In genomic region chr3:57267559-57268173, GRCm38 (mm10) we compare ENCODE assay signal across 8 mouse cellular contexts. TPM values are rescaled to one million over a fixed set of nuclear protein-coding genes. Genes with fewer than 3 reads are reported as not detected.
A peak's percentile ranks its signal among the peaks of the same experiment; 100 is the strongest.
DNase-seq lines count a peak whose midpoint lies in the region; ATAC-seq and TF ChIP-seq lines count a peak whose summit lies in the region.

No protein-coding gene starts in this region.

- WGBS in forebrain, postnatal 0 days: 35% methylated on average over 6 of the region's 6 CpGs
- 33% methylated on average over 6 of the region's 6 CpGs for WGBS in kidney, adult 2 months
- WGBS in liver, embryonic 12.5 days (ENCODE audit: insufficient replicate concordance): 28% methylated on average over 6 of the region's 6 CpGs
- 30% methylated on average over 6 of the region's 6 CpGs for WGBS in olfactory bulb, adult 2 months

- DNase-seq in left cerebral cortex, adult 18-20 months (ENCODE audit: low spot score in 2 of 2): peak; percentile 50 to 66
- DNase-seq in left cerebral cortex, adult 8-10 months (ENCODE audit: low spot score in 2 of 2): no peak
- DNase-seq in c-Kit-positive CD71-negative TER-119-negative erythroid progenitor cells, embryonic 14.5 days (ENCODE audit: low read depth): peak; percentile 13
- DNase-seq in forebrain, postnatal 0 days: peak; percentile 77
- peak; percentile 45 for DNase-seq in kidney, adult 2 months

- no peak overlapping the region for H3K4me3 ChIP-seq in forebrain, postnatal 0 days (ENCODE audit: low read depth, low read length)
- no peak overlapping the region for H3K4me3 ChIP-seq in kidney, adult 2 months (ENCODE audit: insufficient read depth, low read depth, low read length)
- no peak overlapping the region for H3K4me3 ChIP-seq in liver, embryonic 12.5 days
- no peak overlapping the region for H3K4me3 ChIP-seq in olfactory bulb, adult 2 months (ENCODE audit: insufficient read depth, low read depth, low read length)

- peak; percentile 85 for ATAC-seq in forebrain, postnatal 0 days
- 0 out of 2 replicates have a peak, but pooled peaks have one; percentile 24 for ATAC-seq in liver, embryonic 12.5 days
- no peak for ATAC-seq in monocyte, adult 5-6 weeks (replicated peaks; ENCODE audit: insufficient number of reproducible peaks, low FRiP score, low TSS enrichment, poor library complexity, severe bottlenecking)

- H3K4me1 ChIP-seq in forebrain, postnatal 0 days (ENCODE audit: insufficient read depth): no peaks in the 10 kb centered on the region
- H3K4me1 ChIP-seq in kidney, adult 2 months (ENCODE audit: control insufficient read depth, insufficient read depth, low read length): no peaks in the 10 kb centered on the region
- 0 out of 2 replicates have a peak, but pooled peaks cover 7% of the 10 kb centered on the region for H3K4me1 ChIP-seq in liver, embryonic 12.5 days
- H3K4me1 ChIP-seq in olfactory bulb, adult 2 months (ENCODE audit: control insufficient read depth, insufficient read depth, low read length): no peaks in the 10 kb centered on the region

- H3K27me3 ChIP-seq in forebrain, postnatal 0 days (ENCODE audit: insufficient read depth, low read length): no peaks in the 10 kb centered on the region
- H3K27me3 ChIP-seq in kidney, adult 2 months (replicated peaks; ENCODE audit: control insufficient read depth, insufficient read depth, low read length): no peaks in the 10 kb centered on the region; the same call in 1 of the 2 replicates
- H3K27me3 ChIP-seq in liver, embryonic 12.5 days (replicated peaks): no peaks in the 10 kb centered on the region

- no peak overlapping the region for H3K27ac ChIP-seq in forebrain, postnatal 0 days (ENCODE audit: low read depth, low read length)
- H3K27ac ChIP-seq in kidney, adult 2 months (ENCODE audit: insufficient read depth, low read depth, low read length): no peak overlapping the region
- no peak overlapping the region for H3K27ac ChIP-seq in liver, embryonic 12.5 days
- H3K27ac ChIP-seq in olfactory bulb, adult 2 months (ENCODE audit: insufficient read depth, low read depth, low read length): no peak overlapping the region

- no peaks in the 10 kb centered on the region for H3K9me3 ChIP-seq in forebrain, postnatal 0 days (ENCODE audit: low read length)
- no peaks in the 10 kb centered on the region for H3K9me3 ChIP-seq in liver, embryonic 12.5 days (replicated peaks)

- H3K36me3 ChIP-seq in forebrain, postnatal 0 days (ENCODE audit: insufficient read depth): no peaks in the 10 kb centered on the region
- H3K36me3 ChIP-seq in kidney, adult 2 months (ENCODE audit: control insufficient read depth, insufficient read depth, low read length): no peaks in the 10 kb centered on the region
- H3K36me3 ChIP-seq in liver, embryonic 12.5 days: no peaks in the 10 kb centered on the region

- no peak overlapping the region for H3K4me2 ChIP-seq in forebrain, postnatal 0 days (ENCODE audit: low read depth)
- no peak overlapping the region for H3K4me2 ChIP-seq in liver, embryonic 12.5 days

- no peak overlapping the region for H3K9ac ChIP-seq in forebrain, postnatal 0 days
- H3K9ac ChIP-seq in liver, embryonic 12.5 days: no peak overlapping the region

- no peak for TF ChIP-seq POLR2A in kidney, adult 2 months (IDR thresholded peaks at IDR 0.05; ENCODE audit: low read depth, low read length)
- no peak for TF ChIP-seq POLR2A in olfactory bulb, adult 2 months (IDR thresholded peaks at IDR 0.05; ENCODE audit: insufficient read depth, low read depth, low read length)

- TF ChIP-seq CTCF in forebrain, postnatal 0 days (IDR thresholded peaks at IDR 0.05; ENCODE audit: low read depth): peak; percentile 91
- TF ChIP-seq CTCF in kidney, adult 2 months (conservative IDR thresholded peaks at IDR 0.05; ENCODE audit: insufficient read depth, insufficient read length, low read depth, low read length): peak; percentile 83
- TF ChIP-seq CTCF in olfactory bulb, adult 2 months (IDR thresholded peaks at IDR 0.05; ENCODE audit: insufficient read depth, low read depth, low read length): 0 out of 2 replicates have a peak, but pooled peaks have one; percentile 20

RNA-seq across cellular contexts. Expression of gene Tm4sf1, which starts 34.1 kb away (rescaled TPM):
- 10 to 100 TPM; 14.1 to 16.4 TPM for total RNA-seq in left cerebral cortex, adult 18-20 months (2021)
- total RNA-seq in left cerebral cortex, adult 8-10 months (2022): 10 to 100 TPM; 16.8 to 20.9 (median 18.0) TPM
- total RNA-seq in forebrain, postnatal 0 days (2014; rRNA removed): 12.5 and 18.2 TPM in 2 replicates
- 25.6 and 27.0 TPM in 2 replicates for polyA plus RNA-seq in forebrain, postnatal 0 days (2015; fragmentation: Nextera tagmentation; extraction: Ambion mirVana)
- polyA plus RNA-seq in kidney, adult 2 months (2012; rRNA removed): 119 and 157 TPM in 2 replicates
- 10.9 and 12.5 TPM in 2 replicates for polyA plus RNA-seq in liver, embryonic 12.5 days (2016; fragmentation: Nextera tagmentation; extraction: Ambion mirVana)
- polyA plus RNA-seq in olfactory bulb, adult 2 months (2012; ENCODE audit: insufficient read depth, insufficient read length, low replicate concordance, missing spikeins): not detected in 2 replicates
- not detected in 3 replicates for total RNA-seq in monocyte, adult 5-6 weeks (2017)

Comparison
In these comparisons a context has a peak if more than half of its experiments do, and no peak if none do; other contexts are left out.
1. DNase-seq: peak in left cerebral cortex, adult 18-20 months (2 of 2), c-Kit-positive CD71-negative TER-119-negative erythroid progenitor cells, embryonic 14.5 days (single experiment), forebrain, postnatal 0 days (single experiment) and kidney, adult 2 months (single experiment); none in left cerebral cortex, adult 8-10 months (0 of 2).
2. CTCF ChIP-seq: peak in every context shown above with its lines; median percentile 91 in forebrain, postnatal 0 days; 83 in kidney, adult 2 months; 20 in olfactory bulb, adult 2 months.
3. RNA of gene Tm4sf1, which starts 34.1 kb away (total RNA-seq): 16.8 to 20.9 TPM in left cerebral cortex, adult 8-10 months, 12.5 to 18.2 TPM in forebrain, postnatal 0 days and 14.1 to 16.4 TPM in left cerebral cortex, adult 18-20 months; not detected in monocyte, adult 5-6 weeks; every median in the first group is over 10 times any median in the second.